26 mouse cellular contexts compared by ENCODE assay signal in genomic region chr7:73761691-73762189, GRCm38 (mm10). TPM values are rescaled to one million over a fixed set of nuclear protein-coding genes. Genes with fewer than 3 reads are reported as not detected.
DNase-seq lines count a peak whose midpoint lies in the region; ATAC-seq and TF ChIP-seq lines count a peak whose summit lies in the region.
"Had no signal": no experiment of that assay in that cellular context is flagged by ENCODE, and none has a peak within 500 bp of the region (broad histone marks: within the 10 kb centered on the region; RNA-seq: fewer than 3 reads in every experiment).

No protein-coding gene starts in this region.

- ATAC-seq in lung, postnatal 0 days: peak; percentile 95
- ATAC-seq in hematopoietic stem cell, adult 5-6 weeks (replicated peaks in 1 of 2; ENCODE audit: insufficient read depth in 1 of 2, low FRiP score in 2 of 2, low TSS enrichment in 1 of 2, low read depth in 1 of 2, poor library complexity in 2 of 2, severe bottlenecking in 2 of 2): peak; percentile 54 to 57; a peak in 2 of 4 replicates
- ATAC-seq in forebrain, embryonic 13.5 days: no peak
- ATAC-seq: forebrain, embryonic 14.5 days; forebrain, postnatal 0 days had no signal

- peak overlapping the region; percentile 66; the same call in 1 of the 2 replicates for H3K27ac ChIP-seq in lung, postnatal 0 days (ENCODE audit: low read length)
- H3K27ac ChIP-seq in forebrain, embryonic 13.5 days: no peak overlapping the region
- H3K27ac ChIP-seq: forebrain, embryonic 10.5 days; gastrocnemius, adult 2 months; heart, embryonic 15.5 days; hindbrain, embryonic 12.5 days; hindbrain, embryonic 15.5 days had no signal

- H3K9me3 ChIP-seq in lung, postnatal 0 days (ENCODE audit: low read length): no peaks in the 10 kb centered on the region
- H3K9me3 ChIP-seq in forebrain, embryonic 13.5 days (replicated peaks): no peaks in the 10 kb centered on the region
- H3K9me3 ChIP-seq: forebrain, embryonic 10.5 days; G1E; heart, embryonic 15.5 days; hindbrain, embryonic 12.5 days; hindbrain, embryonic 15.5 days had no signal

- no peak overlapping the region for H3K4me3 ChIP-seq in lung, postnatal 0 days (ENCODE audit: low read depth, low read length)
- H3K4me3 ChIP-seq in lung, adult 2 months (replicated peaks; ENCODE audit: extremely low read depth, low read depth, low read length): no peak overlapping the region
- H3K4me3 ChIP-seq in forebrain, embryonic 13.5 days: no peak overlapping the region
- H3K4me3 ChIP-seq: forebrain, embryonic 10.5 days; gastrocnemius, adult 2 months; heart, embryonic 12.5 days; heart, embryonic 15.5 days; hindbrain, embryonic 12.5 days; hindbrain, embryonic 15.5 days had no signal

- no peaks in the 10 kb centered on the region for H3K36me3 ChIP-seq in lung, postnatal 0 days (ENCODE audit: insufficient read depth, low read length)
- no peaks in the 10 kb centered on the region for H3K36me3 ChIP-seq in forebrain, embryonic 13.5 days (ENCODE audit: poor library complexity, severe bottlenecking)
- H3K36me3 ChIP-seq: forebrain, embryonic 10.5 days; G1E; heart, embryonic 12.5 days; heart, embryonic 15.5 days; hindbrain, embryonic 12.5 days; hindbrain, embryonic 15.5 days had no signal

- peak; percentile 97 for TF ChIP-seq EP300 in lung, postnatal 0 days (IDR thresholded peaks at IDR 0.05)

- H3K4me1 ChIP-seq in lung, postnatal 0 days (ENCODE audit: insufficient read depth, low read depth, low read length): no peaks in the 10 kb centered on the region; the same call in 1 of the 2 replicates
- H3K4me1 ChIP-seq in lung, adult 2 months (ENCODE audit: control insufficient read depth, insufficient read depth, low read length): peaks cover 6% of the 10 kb centered on the region
- H3K4me1 ChIP-seq in forebrain, embryonic 13.5 days: no peaks in the 10 kb centered on the region
- H3K4me1 ChIP-seq: forebrain, embryonic 10.5 days; hindbrain, embryonic 12.5 days; hindbrain, embryonic 15.5 days had no signal

- no peak for TF ChIP-seq CTCF in lung, postnatal 0 days (IDR thresholded peaks at IDR 0.05)
- no peak for TF ChIP-seq CTCF in lung, adult 2 months (IDR thresholded peaks at IDR 0.05; ENCODE audit: insufficient read depth, low read length)

- no peak overlapping the region for H3K9ac ChIP-seq in lung, postnatal 0 days (replicated peaks; ENCODE audit: low read depth)
- no peak overlapping the region for H3K9ac ChIP-seq in forebrain, embryonic 13.5 days
- H3K9ac ChIP-seq: forebrain, postnatal 0 days; heart, embryonic 12.5 days; heart, embryonic 15.5 days; hindbrain, embryonic 12.5 days; hindbrain, embryonic 15.5 days had no signal

- H3K27me3 ChIP-seq in lung, postnatal 0 days (replicated peaks; ENCODE audit: insufficient read depth, low read length): no peaks in the 10 kb centered on the region
- H3K27me3 ChIP-seq in forebrain, embryonic 13.5 days: no peaks in the 10 kb centered on the region
- H3K27me3 ChIP-seq: heart, embryonic 15.5 days; hindbrain, embryonic 12.5 days; hindbrain, embryonic 15.5 days had no signal

- no peak for TF ChIP-seq POLR2A in lung, adult 2 months (IDR thresholded peaks at IDR 0.05; ENCODE audit: borderline replicate concordance, extremely low read depth, low read depth, low read length)

- no peak overlapping the region for H3K4me2 ChIP-seq in lung, postnatal 0 days (replicated peaks; ENCODE audit: low read depth, low read length)
- H3K4me2 ChIP-seq in forebrain, embryonic 13.5 days: no peak overlapping the region
- H3K4me2 ChIP-seq: heart, embryonic 12.5 days; heart, embryonic 15.5 days; hindbrain, embryonic 12.5 days; hindbrain, embryonic 15.5 days had no signal

- WGBS in lung, postnatal 0 days: 64% methylated on average over 8 of the region's 8 CpGs
- WGBS in lung, adult 2 months: 57% methylated on average over 8 of the region's 8 CpGs
- WGBS in forebrain, embryonic 13.5 days: 83% methylated on average over 8 of the region's 8 CpGs

- DNase-seq in lung, postnatal 0 days (ENCODE audit: low spot score): peak; percentile 86
- DNase-seq in lung, adult 2 months: no peak
- DNase-seq in lung, postnatal 36 days: peak; percentile 63
- DNase-seq in ovary, postnatal 10 days (ENCODE audit: low spot score): no peak
- DNase-seq in liver: no peak
- DNase-seq: adrenal gland, postnatal 14 days; B cell, adult 2 months; cerebellum, adult 11-12 months; cerebellum, adult 8-10 months; cerebellum, postnatal 14 days; forebrain, postnatal 0 days; gastrocnemius, adult 2 months; gastrocnemius, postnatal 14 days; heart, adult 18-20 months; heart, postnatal 10 days; heart, postnatal 36 days had no signal

RNA-seq across cellular contexts. Expression of gene Fam174b, which starts 21.6 kb away (rescaled TPM):
- 116 and 147 TPM in 2 replicates for polyA plus RNA-seq in lung, postnatal 0 days (2015; fragmentation: Nextera tagmentation; extraction: Ambion mirVana)
- polyA plus RNA-seq in lung, adult 2 months (2012; rRNA removed): 135 and 156 TPM in 2 replicates
- 6.1 and 7.7 TPM in 2 replicates for total RNA-seq in hematopoietic stem cell, adult 5-6 weeks (2017)
- polyA plus RNA-seq in forebrain, embryonic 13.5 days (2015; fragmentation: Nextera tagmentation; extraction: Ambion mirVana): 15.9 and 16.7 TPM in 2 replicates
- total RNA-seq: CH12.LX had no signal

Comparison
In these comparisons a context has a peak if more than half of its experiments do, and no peak if none do; other contexts are left out.
1. DNase-seq: peak in lung, postnatal 0 days (single experiment) and lung, postnatal 36 days (single experiment); none in lung, adult 2 months (single experiment), ovary, postnatal 10 days (single experiment) and liver (single experiment).